Mouse (Mus musculus) C2C12 (cell line): ENCODE results near the gene Gpr171. TPM values are rescaled to one million over a fixed set of nuclear protein-coding genes. Genes with fewer than 3 reads are reported as not detected.
A peak's percentile ranks its signal among the peaks of the same experiment; 100 is the strongest.

Experiments used
- H3K27me3 ChIP-seq: one replicate; pipeline ENCODE4 v1.6.1; 2011; ENCODE audit not compliant: control insufficient read depth, insufficient read depth, insufficient read length
- H3K36me3 ChIP-seq: one replicate; pipeline ENCODE4 v1.6.1; 2011; ENCODE audit not compliant: control insufficient read depth, insufficient read depth
- H3K4me3 ChIP-seq: one replicate; pipeline ENCODE4 v1.5.1; 2011; ENCODE audit warnings: mild to moderate bottlenecking, control low read depth; ENCODE audit not compliant: poor library complexity, insufficient read depth, severe bottlenecking
- H3K79me2 ChIP-seq: one replicate; pipeline ENCODE4 v1.6.1; 2011; ENCODE audit not compliant: control insufficient read depth, insufficient read depth
- H3K79me3 ChIP-seq: one replicate; pipeline ENCODE4 v1.6.1; 2011; ENCODE audit warnings: low read depth, control low read depth
- H3ac ChIP-seq: one replicate; pipeline ENCODE3; 2011; ENCODE audit warnings: low read depth; ENCODE audit not compliant: control insufficient read depth, insufficient read length
- CEBPB ChIP-seq: IDR thresholded peaks from one replicate; pipeline ENCODE4 v1.6.1; 2011; ENCODE audit warnings: low read depth, mild to moderate bottlenecking, control low read depth, moderate library complexity
- CTCF ChIP-seq: IDR thresholded peaks from one replicate; pipeline ENCODE4 v1.5.1; 2011; ENCODE audit not compliant: control insufficient read depth, insufficient read depth, insufficient read length
- FOSL1 ChIP-seq: IDR thresholded peaks from one replicate; pipeline ENCODE4 v1.8.0; 2011; ENCODE audit warnings: mild to moderate bottlenecking, low read length; ENCODE audit not compliant: poor library complexity, insufficient read depth, severe bottlenecking
- MAX ChIP-seq: IDR thresholded peaks from one replicate; pipeline ENCODE4 v1.6.1; 2011; ENCODE audit warnings: mild to moderate bottlenecking, control low read depth
- MYOD1 ChIP-seq: IDR thresholded peaks from one replicate; pipeline ENCODE4 v1.6.1; 2011; ENCODE audit warnings: low read depth; ENCODE audit not compliant: control insufficient read depth, insufficient read length
- MYOG ChIP-seq: IDR thresholded peaks from one replicate; pipeline ENCODE4 v1.6.1; 2011; ENCODE audit not compliant: control insufficient read depth, insufficient read length; ENCODE audit errors: extremely low read depth
- USF1 ChIP-seq: IDR thresholded peaks from one replicate; pipeline ENCODE4 v1.6.1; 2011; ENCODE audit warnings: low read depth, mild to moderate bottlenecking, control low read depth, moderate library complexity
- polyA plus RNA-seq: library from polyadenylated mRNA; unstranded; fragments of >200 nt; fragmentation: generic; extraction: Trizol; gene quantifications from one replicate; pipeline ENCODE4 v1.2.1, GENCODE M21; 2012; ENCODE audit warnings: missing spikeins

Gpr171 gene
- polyA plus RNA-seq, 1 experiment = not detected

DNA sequence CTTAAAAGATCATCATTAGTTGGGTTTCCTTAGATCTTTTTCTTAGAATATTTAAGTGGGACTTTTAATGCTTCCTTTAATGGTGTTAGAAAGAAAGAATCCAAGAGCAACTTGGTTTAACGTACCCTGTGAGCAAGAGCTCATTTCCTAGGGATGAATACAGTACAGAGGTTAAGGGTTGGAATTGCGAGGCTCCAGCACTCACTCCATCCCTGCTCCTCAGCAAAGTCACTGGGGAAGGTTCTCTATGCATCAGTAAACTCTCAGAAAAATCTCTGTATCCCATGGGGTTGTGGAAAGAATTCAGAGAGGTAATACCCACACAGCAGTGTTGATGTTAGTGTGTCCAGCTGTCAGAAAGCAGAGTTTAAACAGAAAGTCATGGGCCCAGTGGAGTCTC lies 38.5 kb upstream of the Gpr171 start:
- Histone ChIP-seq H3K79me2 (no peaks in the 10 kb centered on the region), H3ac (no peak overlapping the region), H3K4me3 (no peak overlapping the region), H3K36me3 (no peaks in the 10 kb centered on the region), H3K27me3 (no peaks in the 10 kb centered on the region), H3K79me3 (no peaks in the 10 kb centered on the region)
- no peak for TF ChIP-seq MAX
- TF ChIP-seq USF1 = no peak
- no peak for TF ChIP-seq CEBPB
- TF ChIP-seq MYOD1 = no peak
- no peak for TF ChIP-seq FOSL1
- no peak for TF ChIP-seq CTCF
- TF ChIP-seq MYOG = no peak

- TF ChIP-seq MYOG = no peak
- TF ChIP-seq MYOD1 = peak; percentile 8
- no peak overlapping the region for H3ac ChIP-seq
- H3K36me3 ChIP-seq = no peaks in the 10 kb centered on the region
Measured at GRCm38 (mm10) chr3:59139651-59140051, 38.0 kb upstream of the Gpr171 start.

DNA sequence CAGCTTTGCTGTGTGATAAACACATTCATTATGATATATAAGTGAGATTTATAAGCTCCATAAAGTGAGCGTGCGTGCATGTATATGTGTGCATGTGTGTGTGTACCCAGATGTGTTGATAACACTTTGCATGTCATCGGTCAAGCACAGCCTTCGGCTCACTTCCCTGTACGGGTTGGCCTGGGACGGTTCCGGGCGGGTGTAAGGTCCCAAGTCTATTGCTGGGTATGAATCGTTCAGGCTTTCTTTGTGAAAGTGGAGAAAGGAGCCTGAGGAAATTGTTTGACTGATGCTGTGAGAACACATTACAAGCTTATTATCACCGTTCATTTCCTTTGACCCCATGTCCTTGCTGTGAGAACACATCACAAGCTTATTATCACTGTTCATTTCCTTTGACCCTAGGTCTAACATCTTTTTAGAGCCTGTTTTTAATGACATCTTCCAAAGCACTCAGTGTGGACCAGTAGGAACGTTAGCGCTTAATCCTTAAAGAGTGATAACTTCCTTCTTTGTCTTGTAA lies 37.4 kb upstream of the Gpr171 start:
- Histone ChIP-seq H3K4me3 (no peak overlapping the region), H3K79me3 (no peaks in the 10 kb centered on the region), H3K79me2 (no peaks in the 10 kb centered on the region), H3K36me3 (no peaks in the 10 kb centered on the region), H3K27me3 (no peaks in the 10 kb centered on the region), H3ac (no peak overlapping the region)
- TF ChIP-seq CEBPB = no peak
- TF ChIP-seq MYOG = no peak
- no peak for TF ChIP-seq CTCF
- no peak for TF ChIP-seq MAX
- no peak for TF ChIP-seq USF1
- no peak for TF ChIP-seq MYOD1
- no peak for TF ChIP-seq FOSL1

More at GRCm38 (mm10) chr3:59139651-59140051, 38.0 kb upstream of the Gpr171 start:
- no peaks in the 10 kb centered on the region for H3K27me3 ChIP-seq
- H3K4me3 ChIP-seq = no peak overlapping the region
- H3K79me3 ChIP-seq = no peaks in the 10 kb centered on the region
- H3K79me2 ChIP-seq = no peaks in the 10 kb centered on the region

DNA sequence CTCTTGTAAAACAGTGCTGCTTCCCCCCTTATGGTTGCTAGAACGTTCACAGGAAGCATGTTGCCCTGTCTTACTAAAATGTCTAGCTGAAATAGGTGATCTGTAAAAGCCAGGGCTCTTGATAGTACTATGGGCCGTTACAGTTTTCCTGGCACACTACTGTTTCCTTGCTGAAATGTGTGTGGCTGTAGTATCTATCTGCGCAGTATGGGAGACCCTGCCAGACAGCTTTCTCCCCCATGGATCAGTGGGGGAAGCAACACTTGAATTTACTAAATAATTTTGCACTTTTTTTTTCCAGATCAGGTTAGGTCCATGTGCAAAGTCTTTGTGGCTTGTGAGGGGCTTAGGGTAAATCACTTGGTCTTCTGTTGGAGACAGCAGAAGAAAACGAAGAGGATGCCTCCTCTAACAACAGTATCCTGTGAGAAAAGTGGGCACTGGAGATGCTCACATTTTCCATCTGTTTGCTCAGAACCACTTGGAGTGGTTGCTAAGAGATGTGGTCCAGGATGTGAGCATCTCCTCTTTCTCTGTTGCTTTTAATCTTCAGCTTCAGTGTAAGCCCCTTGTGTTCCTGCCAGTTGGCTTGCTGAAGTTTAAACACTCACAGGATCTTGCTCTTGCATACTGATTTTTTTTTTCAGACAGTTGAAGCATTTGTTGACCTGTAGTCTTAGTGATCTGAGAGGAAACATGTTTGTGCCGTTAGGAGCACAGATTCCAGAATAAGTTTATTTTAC lies 34.5 kb upstream of the Gpr171 start:
- Histone ChIP-seq H3K79me2 (no peaks in the 10 kb centered on the region), H3K4me3 (no peak overlapping the region), H3K27me3 (no peaks in the 10 kb centered on the region), H3K36me3 (no peaks in the 10 kb centered on the region), H3ac (no peak overlapping the region), H3K79me3 (no peaks in the 10 kb centered on the region)
- TF ChIP-seq MAX (no peak), FOSL1 (no peak), CTCF (no peak), USF1 (no peak), MYOG (no peak), CEBPB (no peak), MYOD1 (no peak)

DNA sequence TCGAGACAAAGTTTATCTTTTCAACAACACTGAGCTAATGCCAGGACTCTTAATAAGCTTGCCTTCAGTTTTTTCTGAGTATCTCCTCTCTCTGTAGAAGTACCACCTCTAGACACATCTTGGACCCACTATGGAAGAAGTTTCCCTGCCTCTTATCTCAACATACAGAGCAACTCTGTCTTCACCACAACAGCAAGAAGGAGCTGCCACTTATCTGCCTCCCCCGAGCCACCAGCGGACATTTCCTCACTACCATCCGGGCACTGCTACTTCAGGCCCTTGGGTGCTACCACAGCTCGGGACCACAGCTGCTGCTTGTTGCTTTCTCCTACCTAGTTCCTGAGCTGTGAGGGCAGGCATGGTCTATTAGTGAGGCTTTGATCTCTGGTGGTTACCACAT lies 31.6 kb upstream of the Gpr171 start:
- Histone ChIP-seq H3K36me3 (no peaks in the 10 kb centered on the region), H3K79me3 (no peaks in the 10 kb centered on the region), H3K4me3 (no peak overlapping the region), H3ac (no peak overlapping the region), H3K27me3 (no peaks in the 10 kb centered on the region), H3K79me2 (no peaks in the 10 kb centered on the region)
- TF ChIP-seq USF1 (no peak), CEBPB (no peak), MYOD1 (no peak), FOSL1 (no peak), CTCF (no peak), MAX (no peak), MYOG (no peak)

- Histone ChIP-seq H3K27me3 (no peaks in the 10 kb centered on the region), H3K36me3 (no peaks in the 10 kb centered on the region), H3K4me3 (no peak overlapping the region), H3ac (no peak overlapping the region), H3K79me3 (no peaks in the 10 kb centered on the region), H3K79me2 (no peaks in the 10 kb centered on the region)
- TF ChIP-seq FOSL1 = no peak
- no peak for TF ChIP-seq USF1
- no peak for TF ChIP-seq MYOG
- no peak for TF ChIP-seq CEBPB
- TF ChIP-seq CTCF = no peak
Measured at GRCm38 (mm10) chr3:59131966-59132365, 30.3 kb upstream of the Gpr171 start.
